Comparison of ENCODE assay signal across 8 mouse cellular contexts in genomic region chr9:111916684-111917535, GRCm38 (mm10).
A peak's percentile ranks its signal among the peaks of the same experiment; 100 is the strongest.
DNase-seq lines count a peak whose midpoint lies in the region; ATAC-seq and TF ChIP-seq lines count a peak whose summit lies in the region.

No protein-coding gene starts in this region.

- no peak overlapping the region for H3K4me2 ChIP-seq in intestine, postnatal 0 days (replicated peaks; ENCODE audit: low read depth)
- no peak overlapping the region for H3K4me2 ChIP-seq in liver, postnatal 0 days (ENCODE audit: low read depth, low read length)

- H3K27me3 ChIP-seq in spleen, adult 2 months (ENCODE audit: control insufficient read depth, insufficient read depth, low read length), result no peaks in the 10 kb centered on the region
- H3K27me3 ChIP-seq in intestine, postnatal 0 days (replicated peaks; ENCODE audit: control insufficient read depth, insufficient read depth, low read length), result no peaks in the 10 kb centered on the region
- 0 out of 2 replicates have a peak, but pooled peaks cover 4% of the 10 kb centered on the region for H3K27me3 ChIP-seq in liver, postnatal 0 days (ENCODE audit: insufficient read depth, low read length)

- no peaks in the 10 kb centered on the region for H3K36me3 ChIP-seq in spleen, adult 2 months (ENCODE audit: control insufficient read depth, insufficient read depth, low read length)
- no peaks in the 10 kb centered on the region for H3K36me3 ChIP-seq in intestine, postnatal 0 days (ENCODE audit: control insufficient read depth, insufficient read depth)
- no peaks in the 10 kb centered on the region for H3K36me3 ChIP-seq in liver, postnatal 0 days (replicated peaks; ENCODE audit: insufficient read depth, low read length)

- 35% methylated on average over 17 of the region's 17 CpGs for WGBS in spleen, adult 2 months
- WGBS in intestine, postnatal 0 days, result 36% methylated on average over 17 of the region's 17 CpGs
- 30% methylated on average over 17 of the region's 17 CpGs for WGBS in liver, postnatal 0 days (ENCODE audit: insufficient replicate concordance)

- no peak overlapping the region for H3K9ac ChIP-seq in intestine, postnatal 0 days (ENCODE audit: low read depth, low read length)
- no peak overlapping the region for H3K9ac ChIP-seq in liver, postnatal 0 days (replicated peaks)

- TF ChIP-seq POLR2A in spleen, adult 2 months (IDR thresholded peaks at IDR 0.05; ENCODE audit: low read depth, low read length), result no peak

- H3K9me3 ChIP-seq in intestine, postnatal 0 days (ENCODE audit: control insufficient read depth), result no peaks in the 10 kb centered on the region
- no peaks in the 10 kb centered on the region for H3K9me3 ChIP-seq in liver, postnatal 0 days (ENCODE audit: low read length)

- H3K4me1 ChIP-seq in spleen, adult 2 months (ENCODE audit: control insufficient read depth, insufficient read depth, insufficient read length), result no peaks in the 10 kb centered on the region
- no peaks in the 10 kb centered on the region for H3K4me1 ChIP-seq in intestine, postnatal 0 days (replicated peaks; ENCODE audit: control insufficient read depth, insufficient read depth, low read length)
- H3K4me1 ChIP-seq in liver, postnatal 0 days (ENCODE audit: insufficient read depth), result no peaks in the 10 kb centered on the region

- TF ChIP-seq EP300 in liver, postnatal 0 days (IDR thresholded peaks at IDR 0.05; ENCODE audit: low read depth), result no peak

- H3K4me3 ChIP-seq in spleen, adult 2 months (ENCODE audit: extremely low read depth, insufficient read depth, insufficient read length), result no peak overlapping the region
- no peak overlapping the region for H3K4me3 ChIP-seq in intestine, postnatal 0 days (ENCODE audit: low read depth, low read length)
- H3K4me3 ChIP-seq in liver, postnatal 0 days (ENCODE audit: low read depth, low read length), result no peak overlapping the region

- no peak for DNase-seq in spleen, adult 2 months (ENCODE audit: low read depth in 1 of 2, low spot score in 2 of 2)
- DNase-seq in spleen, adult 12 weeks (ENCODE audit: low spot score), result no peak
- DNase-seq in cerebellum, adult 9-10 months, result peak; percentile 7
- peak; percentile 89 for DNase-seq in forelimb bud, embryonic 11.5 days (ENCODE audit: low read depth, low spot score)
- DNase-seq in liver, postnatal 0 days, result peak; percentile 37
- DNase-seq in retina, postnatal 7 days (ENCODE audit: low read depth, low spot score), result peak; percentile 69

- TF ChIP-seq CTCF in spleen, adult 2 months (IDR thresholded peaks at IDR 0.05; ENCODE audit: extremely low read depth, insufficient read depth, insufficient read length, insufficient replicate concordance), result peak; percentile 26; the same call in 1 of the 2 replicates
- TF ChIP-seq CTCF in intestine, postnatal 0 days (IDR thresholded peaks at IDR 0.05; ENCODE audit: low read depth), result peak; percentile 77
- TF ChIP-seq CTCF in liver, postnatal 0 days (IDR thresholded peaks at IDR 0.05; ENCODE audit: low read depth), result peak; percentile 68

- no peak for ATAC-seq in intestine, postnatal 0 days
- ATAC-seq in liver, postnatal 0 days, result no peak
- no peak for ATAC-seq in monocyte, adult 5-6 weeks (replicated peaks; ENCODE audit: insufficient number of reproducible peaks, low FRiP score, low TSS enrichment, poor library complexity, severe bottlenecking)

- H3K27ac ChIP-seq in spleen, adult 2 months (ENCODE audit: insufficient read depth, low read length), result no peak overlapping the region
- H3K27ac ChIP-seq in intestine, postnatal 0 days (ENCODE audit: low read depth, low read length), result no peak overlapping the region
- H3K27ac ChIP-seq in liver, postnatal 0 days (ENCODE audit: low read depth), result no peak overlapping the region

Comparison
In these comparisons a context has a peak if more than half of its experiments do, and no peak if none do; other contexts are left out.
1. DNase-seq: peak in cerebellum, adult 9-10 months (single experiment), forelimb bud, embryonic 11.5 days (single experiment), liver, postnatal 0 days (single experiment) and retina, postnatal 7 days (single experiment); none in spleen, adult 2 months (0 of 2) and spleen, adult 12 weeks (single experiment).
2. CTCF ChIP-seq: peak in every context shown above with its lines; median percentile 77 in intestine, postnatal 0 days; 68 in liver, postnatal 0 days; 26 in spleen, adult 2 months.